Mouse (Mus musculus) liver, embryonic 14.5 days (tissue): ENCODE measurements around the gene Ltbp3. TPM values are rescaled to one million over a fixed set of nuclear protein-coding genes. Genes with fewer than 3 reads are reported as not detected.

Source experiments
- ATAC-seq: fragments of 200-750 bp; cut with Nextera tagmentation; 2 replicates; pipeline ENCODE4 v1.8.0; 2017; ENCODE audit warnings: moderate number of reproducible peaks, mild to moderate bottlenecking, moderate library complexity; ENCODE audit not compliant: insufficient read depth
- DNase-seq, 3 experiments: peaks; one replicate each; pipeline ENCODE4 v3.0.0-alpha.2; 2012 to 2013; ENCODE audit warnings: low read depth in 3 of 3, low spot score in 3 of 3
- H3K27ac ChIP-seq: fragments of 300-500 bp; sonication (generic); 2 replicates; pipeline ENCODE4 v1.5.1; 2014; ENCODE audit warnings: moderate library complexity, mild to moderate bottlenecking, control low read depth, inconsistent platforms
- H3K27me3 ChIP-seq: fragments of 300-500 bp; sonication (generic); 2 replicates; pipeline ENCODE4 v1.6.1; 2014; ENCODE audit warnings: mild to moderate bottlenecking, low read length, moderate library complexity; ENCODE audit not compliant: control insufficient read depth, insufficient read depth
- H3K36me3 ChIP-seq: fragments of 300-500 bp; sonication (generic); replicated peaks from 2 replicates; pipeline ENCODE4 v1.6.1; 2014; ENCODE audit warnings: low read depth; ENCODE audit not compliant: control insufficient read depth, insufficient read depth
- H3K4me1 ChIP-seq, 2 experiments: fragments of 200-500 bp in 1 of 2; fragments of 300-500 bp in 1 of 2; sonication (generic) in 1 of 2; replicated peaks; 2 replicates each; pipeline ENCODE4 v1.6.1; 2012 to 2014; ENCODE audit warnings: antibody characterized with exemption in 1 of 2, inconsistent platforms in 1 of 2, low read length in 1 of 2; ENCODE audit not compliant: control insufficient read depth in 2 of 2, insufficient read depth in 2 of 2
- H3K4me2 ChIP-seq: fragments of 300-500 bp; sonication (generic); 2 replicates; pipeline ENCODE4 v1.6.1; 2014; ENCODE audit warnings: low read depth, mild to moderate bottlenecking, control low read depth, moderate library complexity
- H3K4me3 ChIP-seq, 2 experiments: fragments of 200-500 bp in 1 of 2; fragments of 300-500 bp in 1 of 2; sonication (generic) in 1 of 2; 2 replicates each; pipeline ENCODE4 v1.5.1; 2012 to 2014; ENCODE audit warnings: low read depth in 2 of 2, low read length in 2 of 2, mild to moderate bottlenecking in 2 of 2, control low read depth in 1 of 2, inconsistent platforms in 1 of 2, moderate library complexity in 1 of 2; ENCODE audit not compliant: insufficient read depth in 1 of 2
- H3K9ac ChIP-seq: fragments of 300-500 bp; sonication (generic); replicated peaks from 2 replicates; pipeline ENCODE4 v1.6.1; 2014; ENCODE audit warnings: mild to moderate bottlenecking, control low read depth, moderate library complexity
- H3K9me3 ChIP-seq: fragments of 300-500 bp; sonication (generic); 2 replicates; pipeline ENCODE4 v1.6.1; 2016; ENCODE audit warnings: low read length, mixed read lengths; ENCODE audit not compliant: control insufficient read depth
- CTCF ChIP-seq: IDR thresholded peaks from 2 replicates; pipeline ENCODE4 v1.5.1; 2016; ENCODE audit warnings: antibody characterized with exemption, low read depth, control low read depth
- EP300 ChIP-seq: IDR thresholded peaks from 2 replicates; pipeline ENCODE4 v1.6.1; 2016; ENCODE audit warnings: antibody characterized with exemption, low read depth
- WGBS: fragments of 180-500 bp; shearing (Covaris S2); extraction: QIAGEN DNeasy Blood & Tissue Kit; methylation state at CpG from one replicate; pipeline ENCODE4 v1.1.7; 2014; ENCODE audit not compliant: insufficient replicate concordance; 5-methylcytosine and 5-hydroxymethylcytosine counted together
- polyA plus RNA-seq, 2 experiments: library from polyadenylated mRNA; depleted of rRNA in 1 of 2; stranded (reverse) in 1 of 2; unstranded in 1 of 2; fragments of >200 nt; fragmentation: Nextera tagmentation in 1 of 2; extraction: Ambion mirVana in 1 of 2; gene quantifications; 2 replicates each; pipeline versions ENCODE4 v1.2.1 to v1.2.3; 2012 to 2014

Ltbp3 gene
- polyA plus RNA-seq, 2 experiments, result 1.6 to 2.1 TPM

DNA sequence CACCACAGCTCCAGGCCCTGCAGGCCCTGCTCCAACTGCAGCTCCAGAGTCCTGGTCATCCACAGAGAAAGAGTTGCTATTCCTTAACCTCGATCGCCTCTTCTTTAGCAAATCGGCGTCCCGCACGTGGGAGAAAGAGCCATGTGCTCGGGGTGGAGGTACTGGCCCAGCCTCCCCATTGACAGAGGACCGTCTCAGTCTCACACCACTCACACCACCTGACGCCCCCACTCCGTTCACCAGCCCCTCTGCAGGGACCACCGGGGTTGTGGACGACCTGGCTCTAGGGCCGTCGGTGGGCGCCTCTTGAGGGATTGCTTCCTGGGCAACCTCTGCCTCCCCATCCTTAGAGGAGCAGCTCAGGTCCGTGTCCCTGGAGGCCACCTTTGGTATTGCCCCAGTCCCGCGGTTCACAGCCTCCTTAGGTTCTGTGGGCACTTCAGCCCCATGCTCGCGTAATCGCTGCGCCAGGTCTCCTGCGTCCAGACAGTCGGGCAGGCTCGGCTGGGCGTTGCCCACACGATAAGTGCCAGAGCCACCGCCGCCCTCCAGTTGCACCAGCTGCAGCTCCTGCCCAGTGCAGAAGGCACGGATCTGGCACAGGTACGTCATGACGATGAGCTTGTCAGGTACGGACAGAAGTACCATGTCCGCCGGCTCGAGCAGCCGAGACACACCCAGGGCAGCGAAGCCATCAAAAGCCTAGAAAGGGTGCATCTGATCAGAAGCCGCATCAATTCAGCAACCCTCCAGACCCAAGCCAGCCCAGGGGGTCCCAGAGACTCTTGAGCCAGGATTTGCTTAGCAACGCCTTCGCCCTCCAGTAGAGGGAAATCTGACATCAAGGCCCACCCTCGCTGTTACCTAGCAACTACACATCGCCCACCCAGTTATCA, 24.7 kb upstream of the Ltbp3 start:
- ATAC-seq, result peak; percentile 27
- no peaks in the 10 kb centered on the region for H3K27me3 ChIP-seq
- TF ChIP-seq EP300 (no peak), CTCF (peak; percentile 68)
- H3K4me3 ChIP-seq, result no peak overlapping the region
- H3K4me1 ChIP-seq, result peaks cover 16 to 22% of the 10 kb centered on the region in 2 experiments
- H3K36me3 ChIP-seq, result peaks cover 98% of the 10 kb centered on the region
- no peaks in the 10 kb centered on the region for H3K9me3 ChIP-seq
- DNase-seq, result peak in 1 of 3 experiments; percentile 49
- peak overlapping the region; percentile 3; the same call in 1 of the 2 replicates for H3K4me2 ChIP-seq
- no peak overlapping the region for H3K27ac ChIP-seq
- no peak overlapping the region for H3K9ac ChIP-seq
- WGBS, result 74% methylated on average over 43 of the region's 43 CpGs

DNA sequence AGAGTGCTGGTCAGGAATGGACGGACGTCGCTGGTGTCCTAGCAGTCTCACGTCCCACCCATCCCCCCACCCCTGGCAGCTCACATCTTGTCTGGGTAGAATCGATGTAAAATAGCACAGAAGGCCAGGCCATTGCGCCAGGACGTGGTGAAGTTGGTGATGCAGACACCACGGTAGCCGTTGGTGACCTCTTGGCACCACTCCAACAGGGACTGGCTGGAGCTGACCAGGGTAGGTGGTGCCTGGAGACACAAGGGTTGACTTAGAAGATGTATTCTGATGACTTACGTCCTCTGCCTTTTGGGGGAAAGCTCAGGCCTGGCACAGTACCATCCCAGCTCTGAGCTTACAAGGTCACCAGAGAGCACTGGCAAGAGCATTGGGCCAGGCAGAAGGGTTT, 23.7 kb upstream of the Ltbp3 start:
- H3K4me1 ChIP-seq, result peaks cover 16 to 25% of the 10 kb centered on the region in 2 experiments
- DNase-seq (no peak), ATAC-seq (no peak)
- H3K27ac ChIP-seq, result no peak overlapping the region
- H3K9me3 ChIP-seq, result no peaks in the 10 kb centered on the region
- no peak overlapping the region for H3K4me3 ChIP-seq
- H3K36me3 ChIP-seq, result peaks cover 99% of the 10 kb centered on the region
- 83% methylated on average over 10 of the region's 10 CpGs for WGBS
- no peaks in the 10 kb centered on the region for H3K27me3 ChIP-seq
- TF ChIP-seq CTCF (no peak), EP300 (no peak)
- H3K4me2 ChIP-seq, result no peak overlapping the region
- H3K9ac ChIP-seq, result no peak overlapping the region

- peaks cover 84% of the 10 kb centered on the region for H3K36me3 ChIP-seq
Observed at GRCm38 (mm10) chr19:5721233-5721632, 19.5 kb upstream of the Ltbp3 start.

DNA sequence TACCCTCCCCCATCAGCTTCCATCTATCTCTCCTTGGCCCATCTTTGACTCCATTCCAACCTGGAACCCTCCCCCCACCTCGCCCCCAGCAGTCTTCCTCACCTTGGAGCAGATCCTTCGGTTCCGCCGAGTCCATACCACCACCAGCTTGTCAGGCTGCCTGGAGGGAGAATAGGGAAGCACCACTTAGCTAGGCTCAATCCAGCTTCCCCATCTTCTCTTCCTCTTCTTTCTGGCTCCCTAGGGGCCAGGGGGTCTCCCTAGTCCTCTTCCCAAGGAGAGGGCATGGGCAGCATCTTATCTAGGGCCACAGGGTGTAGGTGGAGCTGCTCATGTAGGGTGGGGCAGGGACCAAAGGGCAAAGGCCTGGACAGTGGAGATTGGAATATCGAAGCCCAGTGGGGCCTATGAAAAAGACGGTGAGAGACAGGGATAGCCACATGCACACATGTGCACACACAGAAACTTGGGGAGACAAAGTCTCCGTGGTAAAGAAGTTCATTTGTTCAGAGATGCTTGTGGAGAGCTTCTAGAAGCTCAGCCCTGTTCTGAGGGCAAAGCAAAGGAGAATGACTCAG, 17.8 kb upstream of the Ltbp3 start:
- DNase-seq (peak; percentile 75 to 79 (median 78)), ATAC-seq (peak; percentile 69)
- Histone ChIP-seq H3K36me3 (peaks cover 68% of the 10 kb centered on the region), H3K4me2 (peak overlapping the region; percentile 95), H3K4me3 (peak overlapping the region; percentile 62 to 74), H3K27ac (peak overlapping the region; percentile 98), H3K9me3 (no peaks in the 10 kb centered on the region), H3K4me1 (peaks cover 17 to 38% of the 10 kb centered on the region in 2 experiments), H3K27me3 (no peaks in the 10 kb centered on the region), H3K9ac (peak overlapping the region; percentile 96)
- WGBS, result 36% methylated on average over 7 of the region's 7 CpGs
- peak; percentile 90 for TF ChIP-seq EP300
- no peak for TF ChIP-seq CTCF

More at GRCm38 (mm10) chr19:5721233-5721632, 19.5 kb upstream of the Ltbp3 start:
- 0 out of 2 replicates have a peak overlapping the region, but pooled peaks have one; percentile 2 for H3K9ac ChIP-seq
- DNase-seq, result no peak
- no peaks in the 10 kb centered on the region for H3K9me3 ChIP-seq
- no peak overlapping the region for H3K27ac ChIP-seq
- ATAC-seq, result no peak
- no peak overlapping the region for H3K4me3 ChIP-seq
- TF ChIP-seq EP300 (no peak), CTCF (no peak)
- WGBS, result 93% methylated on average over 6 of the region's 6 CpGs
- 0 out of 2 replicates have a peak overlapping the region, but pooled peaks have one; percentile 95 for H3K4me2 ChIP-seq
- H3K4me1 ChIP-seq, result peaks cover 17 to 31% of the 10 kb centered on the region in 2 experiments
- H3K27me3 ChIP-seq, result no peaks in the 10 kb centered on the region

- H3K27me3 ChIP-seq, result no peaks in the 10 kb centered on the region
- H3K27ac ChIP-seq, result peak overlapping the region; percentile 98
- DNase-seq, result no peak
- H3K4me1 ChIP-seq, result peaks cover 25 to 44% of the 10 kb centered on the region in 2 experiments
- WGBS, result 17% methylated on average over 4 of the region's 4 CpGs
- TF ChIP-seq EP300, result no peak
- no peak for TF ChIP-seq CTCF
- peak overlapping the region; percentile 74 to 96 for H3K4me3 ChIP-seq
- peak overlapping the region; percentile 96 for H3K9ac ChIP-seq
- H3K36me3 ChIP-seq, result peaks cover 57% of the 10 kb centered on the region
- ATAC-seq, result no peak
- H3K4me2 ChIP-seq, result peak overlapping the region; percentile 95
- H3K9me3 ChIP-seq, result no peaks in the 10 kb centered on the region
Observed at GRCm38 (mm10) chr19:5723934-5724548, 16.7 kb upstream of the Ltbp3 start.
